Mouse (Mus musculus) forebrain, embryonic 14.5 days (tissue): ENCODE data around the gene Olfr31. TPM values are rescaled to one million over a fixed set of nuclear protein-coding genes. Genes with fewer than 3 reads are reported as not detected.

Source experiments
- ATAC-seq: fragments of 200-750 bp; cut with Nextera tagmentation; 2 replicates; pipeline ENCODE4 v1.8.0; 2017; ENCODE audit warnings: mild to moderate bottlenecking, moderate library complexity
- DNase-seq: peaks from one replicate; pipeline ENCODE4 v3.0.0-alpha.2; 2015; ENCODE audit warnings: low spot score
- H3K27ac ChIP-seq: fragments of 300-500 bp; sonication (generic); 2 replicates; pipeline ENCODE4 v1.5.1; 2014; ENCODE audit warnings: low read depth, mild to moderate bottlenecking, control low read depth, low read length, moderate library complexity
- H3K27me3 ChIP-seq: fragments of 300-500 bp; sonication (generic); replicated peaks from 2 replicates; pipeline ENCODE4 v1.6.1; 2014; ENCODE audit warnings: low read length, control low read depth, mixed read lengths; ENCODE audit not compliant: control insufficient read depth, insufficient read depth
- H3K36me3 ChIP-seq: fragments of 300-500 bp; sonication (generic); 2 replicates; pipeline ENCODE4 v1.6.1; 2014; ENCODE audit warnings: low read length, control low read depth; ENCODE audit not compliant: control insufficient read depth, insufficient read depth
- H3K4me1 ChIP-seq: fragments of 300-500 bp; sonication (generic); 2 replicates; pipeline ENCODE4 v1.6.1; 2014; ENCODE audit warnings: antibody characterized with exemption, low read length, control low read depth; ENCODE audit not compliant: control insufficient read depth, insufficient read depth
- H3K4me2 ChIP-seq: fragments of 300-500 bp; sonication (generic); 2 replicates; pipeline ENCODE4 v1.6.1; 2014; ENCODE audit warnings: mild to moderate bottlenecking, control low read depth, low read length
- H3K4me3 ChIP-seq: fragments of 300-500 bp; sonication (generic); 2 replicates; pipeline ENCODE4 v1.5.1; 2014; ENCODE audit warnings: low read depth, low read length, control low read depth
- H3K9ac ChIP-seq: fragments of 300-500 bp; sonication (generic); 2 replicates; pipeline ENCODE4 v1.6.1; 2014; ENCODE audit warnings: mild to moderate bottlenecking, low read length, control low read depth, moderate library complexity
- H3K9me3 ChIP-seq: fragments of 300-500 bp; sonication (generic); replicated peaks from 2 replicates; pipeline ENCODE4 v1.6.1; 2016; ENCODE audit warnings: low read length, control low read depth, mixed read lengths; ENCODE audit not compliant: control insufficient read depth
- whole genome bisulfite sequencing: fragments of 180-500 bp; shearing (Covaris S2); extraction: QIAGEN DNeasy Blood & Tissue Kit; methylation state at CpG from one replicate; pipeline ENCODE4 v1.1.7; 2014; 5-methylcytosine and 5-hydroxymethylcytosine counted together
- polyA plus RNA-seq: library from polyadenylated mRNA; unstranded; fragments of >200 nt; fragmentation: Nextera tagmentation; extraction: Ambion mirVana; gene quantifications from 2 replicates; pipeline ENCODE4 v1.2.1, GENCODE M21; 2014

Olfr31 gene
- polyA plus RNA-seq, 1 experiment from 2014 or later, result not detected

- H3K4me1 ChIP-seq, result no peaks in the 10 kb centered on the region
- DNase-seq, result peak; percentile 75
- H3K4me3 ChIP-seq, result no peak overlapping the region
- WGBS, result 95% methylated on average over 14 of the region's 14 CpGs
- H3K9me3 ChIP-seq, result peaks cover 33% of the 10 kb centered on the region
- no peak overlapping the region for H3K9ac ChIP-seq
- no peaks in the 10 kb centered on the region for H3K36me3 ChIP-seq
- no peak overlapping the region for H3K27ac ChIP-seq
- no peak overlapping the region for H3K4me2 ChIP-seq
- peak; percentile 5; the same call in 1 of the 2 replicates for ATAC-seq
- H3K27me3 ChIP-seq, result no peaks in the 10 kb centered on the region
These were observed 25.4 kb downstream of the Olfr31 start for GRCm38 (mm10) chr14:14347836-14348621.

- H3K4me1 ChIP-seq, result no peaks in the 10 kb centered on the region
- no peak overlapping the region for H3K4me3 ChIP-seq
- peaks cover 39% of the 10 kb centered on the region for H3K9me3 ChIP-seq
- ATAC-seq (no peak), DNase-seq (no peak)
- 96% methylated on average over 26 of the region's 26 CpGs for WGBS
- H3K27ac ChIP-seq, result no peak overlapping the region
- no peaks in the 10 kb centered on the region for H3K36me3 ChIP-seq
- H3K4me2 ChIP-seq, result no peak overlapping the region
- H3K27me3 ChIP-seq, result no peaks in the 10 kb centered on the region
- no peak overlapping the region for H3K9ac ChIP-seq
These were observed 26.2 kb downstream of the Olfr31 start for GRCm38 (mm10) chr14:14348674-14349401.

DNA sequence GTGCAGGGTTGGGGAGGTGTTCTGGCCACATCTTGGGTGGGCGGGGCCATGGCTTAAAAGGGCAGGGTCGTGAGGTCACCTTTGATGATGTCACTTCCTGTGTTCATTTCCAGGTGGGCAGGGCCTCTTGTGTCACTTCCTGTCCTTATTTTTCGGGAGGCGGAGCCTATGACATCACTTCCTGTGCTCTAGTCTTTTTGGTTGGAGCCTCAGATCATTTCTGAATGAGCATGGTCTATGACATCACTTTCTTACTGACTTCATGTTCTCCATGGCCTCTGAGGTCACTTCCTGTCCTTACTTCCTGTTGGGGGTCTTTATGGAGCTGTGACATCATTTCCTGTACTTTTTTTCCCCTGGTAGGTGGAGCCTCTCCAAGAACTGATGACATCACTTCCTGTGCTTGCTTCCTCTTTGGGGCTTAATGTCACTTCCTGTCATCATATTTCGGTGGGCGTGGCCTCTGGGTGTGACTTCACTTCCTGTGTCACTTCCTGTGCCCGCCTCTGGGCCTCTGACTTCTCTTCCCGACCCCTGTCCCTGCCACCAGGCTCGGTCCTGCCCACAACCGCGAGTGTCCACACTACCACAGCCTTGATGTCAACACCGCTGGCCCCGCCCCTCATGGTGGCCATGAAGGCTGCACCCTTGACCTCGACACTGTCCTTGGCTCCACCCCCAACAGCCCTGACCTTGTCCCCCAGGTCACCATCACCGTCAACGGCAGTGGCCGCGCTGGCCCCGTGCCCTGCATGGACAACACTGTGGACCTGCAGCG, 27.0 kb downstream of the Olfr31 start:
- WGBS, result 96% methylated on average over 20 of the region's 20 CpGs
- no peak overlapping the region for H3K4me3 ChIP-seq
- H3K9ac ChIP-seq, result no peak overlapping the region
- no peak overlapping the region for H3K27ac ChIP-seq
- H3K4me1 ChIP-seq, result no peaks in the 10 kb centered on the region
- H3K9me3 ChIP-seq, result peaks cover 41% of the 10 kb centered on the region
- peak; percentile 45 for DNase-seq
- no peak overlapping the region for H3K4me2 ChIP-seq
- no peak for ATAC-seq
- H3K36me3 ChIP-seq, result no peaks in the 10 kb centered on the region
- no peaks in the 10 kb centered on the region for H3K27me3 ChIP-seq

DNA sequence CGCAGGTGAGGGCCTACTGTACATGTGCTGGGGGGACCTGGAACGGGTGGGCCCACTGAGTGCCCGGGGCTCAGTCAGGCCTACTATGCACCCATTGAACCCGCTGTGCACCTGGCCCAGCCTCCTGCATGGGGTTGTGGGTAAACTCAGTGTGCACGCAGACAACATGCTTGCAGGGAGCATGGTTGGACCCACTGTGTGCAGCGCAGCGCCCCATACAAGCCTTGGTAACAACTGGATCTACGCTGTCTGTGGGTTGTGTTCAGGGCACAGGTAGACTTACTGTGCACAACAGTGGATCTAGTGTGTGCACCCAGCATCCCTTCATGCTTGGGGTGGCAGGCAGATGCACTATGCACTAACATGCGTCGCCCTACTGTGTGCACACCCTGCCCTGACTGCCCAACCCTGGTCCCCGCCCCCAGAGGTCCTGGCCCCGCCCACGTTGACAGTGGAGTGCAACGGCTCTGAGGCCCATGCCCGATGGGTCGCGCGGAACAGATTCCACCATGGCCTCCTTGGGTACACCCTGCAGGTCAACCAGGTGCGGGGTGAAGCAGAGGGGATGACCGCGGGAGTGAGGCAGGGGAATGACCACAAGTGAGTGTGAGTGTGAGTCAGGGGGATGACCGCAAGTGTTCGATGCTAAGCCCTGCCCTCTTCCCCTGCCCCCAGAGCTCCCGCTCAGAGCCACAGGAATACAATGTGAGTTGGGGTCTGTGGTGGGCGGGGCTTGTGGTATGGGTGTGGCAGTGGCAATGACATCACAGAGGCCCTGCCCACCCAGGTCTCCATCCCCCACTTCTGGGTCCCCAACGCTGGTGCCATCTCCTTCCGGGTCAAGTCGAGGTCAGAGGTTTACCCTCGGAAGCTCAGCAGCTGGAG, 27.9 kb downstream of the Olfr31 start:
- H3K9me3 ChIP-seq, result peaks cover 41% of the 10 kb centered on the region
- no peaks in the 10 kb centered on the region for H3K36me3 ChIP-seq
- no peak for DNase-seq
- H3K4me3 ChIP-seq, result no peak overlapping the region
- WGBS, result 97% methylated on average over 29 of the region's 29 CpGs
- no peak for ATAC-seq
- no peaks in the 10 kb centered on the region for H3K27me3 ChIP-seq
- no peak overlapping the region for H3K4me2 ChIP-seq
- no peaks in the 10 kb centered on the region for H3K4me1 ChIP-seq
- no peak overlapping the region for H3K9ac ChIP-seq
- no peak overlapping the region for H3K27ac ChIP-seq

DNA sequence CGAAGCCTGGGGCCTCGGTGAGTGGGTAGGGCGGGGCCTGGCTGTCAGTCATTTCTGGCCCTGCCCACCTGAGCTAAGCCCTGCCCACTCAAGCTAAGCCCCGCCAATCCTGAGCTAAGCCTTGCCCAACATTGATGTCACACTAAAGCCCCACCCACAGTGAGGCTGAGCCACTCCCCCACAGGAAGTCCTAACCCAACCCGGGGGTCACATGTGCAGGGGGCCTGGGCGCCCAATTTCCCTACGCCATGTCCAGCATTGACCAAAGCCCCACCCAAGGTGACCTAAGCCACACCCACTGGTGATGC, 28.5 kb downstream of the Olfr31 start:
- Histone ChIP-seq H3K36me3 (no peaks in the 10 kb centered on the region), H3K4me2 (no peak overlapping the region), H3K27me3 (no peaks in the 10 kb centered on the region), H3K4me1 (no peaks in the 10 kb centered on the region), H3K9ac (no peak overlapping the region), H3K9me3 (peaks cover 43% of the 10 kb centered on the region), H3K27ac (no peak overlapping the region), H3K4me3 (no peak overlapping the region)
- 97% methylated on average over 7 of the region's 7 CpGs for WGBS
- no peak for ATAC-seq
- no peak for DNase-seq

GRCm38 (mm10) chr14:14351721-14352590, 29.3 kb downstream of the Olfr31 start:
- H3K36me3 ChIP-seq, result no peaks in the 10 kb centered on the region
- no peaks in the 10 kb centered on the region for H3K27me3 ChIP-seq
- no peak overlapping the region for H3K4me2 ChIP-seq
- no peaks in the 10 kb centered on the region for H3K4me1 ChIP-seq
- H3K9ac ChIP-seq, result no peak overlapping the region
- H3K27ac ChIP-seq, result no peak overlapping the region
- ATAC-seq (peak; percentile 58), DNase-seq (peak; percentile 92)
- 82% methylated on average over 9 of the region's 9 CpGs for WGBS
- no peak overlapping the region for H3K4me3 ChIP-seq
- peaks cover 40% of the 10 kb centered on the region for H3K9me3 ChIP-seq

GRCm38 (mm10) chr14:14352606-14353005, 30.0 kb downstream of the Olfr31 start:
- peaks cover 37% of the 10 kb centered on the region for H3K9me3 ChIP-seq
- H3K4me2 ChIP-seq, result no peak overlapping the region
- no peaks in the 10 kb centered on the region for H3K27me3 ChIP-seq
- H3K9ac ChIP-seq, result no peak overlapping the region
- 69% methylated on average over 6 of the region's 6 CpGs for WGBS
- H3K4me1 ChIP-seq, result no peaks in the 10 kb centered on the region
- H3K36me3 ChIP-seq, result no peaks in the 10 kb centered on the region
- H3K27ac ChIP-seq, result no peak overlapping the region
- no peak overlapping the region for H3K4me3 ChIP-seq
- no peak for DNase-seq
- ATAC-seq, result peak; percentile 21
